Mouse (Mus musculus) lung, postnatal 0 days (tissue): ENCODE measurements around the gene Pacrg.

Experiments used
- CTCF ChIP-seq: IDR thresholded peaks from 2 replicates; pipeline ENCODE4 v1.5.1; 2016; ENCODE audit warnings: antibody characterized with exemption, mild to moderate bottlenecking
- EP300 ChIP-seq: IDR thresholded peaks from 2 replicates; pipeline ENCODE4 v1.6.1; 2016; ENCODE audit warnings: antibody characterized with exemption, mild to moderate bottlenecking, control low read depth

- no peak for TF ChIP-seq CTCF
- no peak for TF ChIP-seq EP300
Observed at GRCm38 (mm10) chr17:10365501-10366482, 474.3 kb downstream of the Pacrg start.
